Mouse (Mus musculus) G1E (cell line): ENCODE data around the gene Gm20708.

Experiments
- CTCF ChIP-seq: IDR thresholded peaks from 2 replicates; pipeline ENCODE4 v1.5.1; 2012; ENCODE audit warnings: low read depth, low read length, inconsistent platforms, mixed read lengths
- GATA1 ChIP-seq: IDR thresholded peaks from 2 replicates; pipeline ENCODE4 v1.6.1; 2012; ENCODE audit warnings: borderline replicate concordance, low read length, inconsistent platforms, mixed read lengths
- POLR2AphosphoS5 ChIP-seq: IDR thresholded peaks from 2 replicates; pipeline ENCODE4 v1.6.1; 2012; ENCODE audit warnings: low read depth, low read length, inconsistent platforms; ENCODE audit not compliant: insufficient replicate concordance
- TAL1 ChIP-seq: conservative IDR thresholded peaks from 2 replicates; pipeline ENCODE4 v1.6.1; 2012; ENCODE audit warnings: low read depth, low read length, inconsistent platforms, mixed read lengths

- TF ChIP-seq CTCF = no peak
- TF ChIP-seq TAL1 = no peak
- TF ChIP-seq GATA1 = no peak
- TF ChIP-seq POLR2AphosphoS5 = no peak
Observed at GRCm38 (mm10) chr11:117836306-117836705, 26.8 kb downstream of the Gm20708 start.
